Mouse (Mus musculus): ENCODE data around the gene Man2b1.

DNA sequence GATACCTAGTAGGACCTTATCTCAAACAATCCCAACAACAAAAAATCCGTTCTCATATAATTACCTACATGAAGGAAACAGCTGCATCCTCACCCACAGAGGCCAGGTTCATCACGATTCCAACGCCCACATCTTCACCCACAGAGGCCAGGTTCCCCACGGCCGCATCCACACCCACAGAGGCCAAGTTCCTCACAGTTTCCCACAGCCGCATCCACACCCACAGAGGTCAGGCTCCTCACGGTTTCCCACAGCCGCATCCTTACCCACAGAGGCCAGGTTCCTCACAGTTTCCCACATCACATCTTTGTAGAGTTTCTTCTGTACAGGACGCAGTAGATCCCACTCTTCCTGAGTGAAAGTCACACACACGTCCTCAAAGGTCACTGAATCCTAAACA lies 30.2 kb downstream of the Man2b1 start:
- TF ChIP-seq CTCF (IDR thresholded peaks at IDR 0.05; ENCODE audit: borderline replicate concordance, insufficient read depth, low read depth, low read length) (no peak), POLR2A (IDR thresholded peaks at IDR 0.05; ENCODE audit: borderline replicate concordance, insufficient read depth, low read length) (no peak)

All from cerebellum, adult 2 months (tissue).